Mouse (Mus musculus) thymus, postnatal 4 days (tissue): Measurements from ENCODE around the gene Eif3d.

Source experiments
- DNase-seq: peaks from one replicate; pipeline ENCODE4 v3.0.0; 2021

The Eif3d gene

GRCm38 (mm10) chr15:77949061-77949460, 21.6 kb downstream of the Eif3d start:
- DNase-seq: no peak

DNA sequence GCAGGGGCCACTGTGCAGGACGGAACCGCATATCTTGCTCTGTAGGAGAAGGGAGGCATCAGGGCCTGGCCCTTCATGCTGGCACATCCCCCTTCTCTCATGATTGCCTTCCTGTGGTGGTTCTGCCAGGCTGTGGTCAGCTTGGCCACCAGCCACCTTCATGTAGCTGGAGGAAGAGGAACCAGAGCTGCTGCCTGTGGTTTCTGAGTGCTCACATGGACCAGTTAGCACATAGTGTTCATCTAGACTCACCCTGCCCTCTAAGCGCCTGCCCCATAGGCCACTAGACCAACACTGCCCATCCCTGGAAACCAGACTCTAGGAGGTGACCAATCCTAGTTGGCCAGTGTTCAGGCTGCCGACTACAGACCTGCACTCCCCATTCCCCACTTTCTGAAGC, 24.9 kb downstream of the Eif3d start:
- no peak for DNase-seq

DNA sequence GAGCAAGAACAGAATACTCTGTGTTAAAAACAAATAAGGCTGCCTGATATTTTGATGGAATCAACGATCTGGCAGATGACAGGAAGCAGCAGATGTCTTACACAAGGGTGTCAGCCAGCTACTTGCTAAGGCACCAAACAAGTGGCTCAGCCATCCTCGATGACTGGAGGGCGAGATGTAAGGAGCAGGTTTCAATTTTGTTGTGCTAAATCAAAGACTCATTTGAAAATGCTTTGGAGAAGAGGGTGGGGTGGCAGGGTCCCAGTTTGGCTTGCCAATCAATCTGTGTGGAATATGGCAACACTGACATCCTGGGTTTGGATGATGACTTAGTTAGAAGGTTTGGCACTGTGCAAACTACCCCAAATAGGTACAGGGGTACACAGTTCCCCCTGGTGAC, 29.1 kb downstream of the Eif3d start:
- no peak for DNase-seq

DNA sequence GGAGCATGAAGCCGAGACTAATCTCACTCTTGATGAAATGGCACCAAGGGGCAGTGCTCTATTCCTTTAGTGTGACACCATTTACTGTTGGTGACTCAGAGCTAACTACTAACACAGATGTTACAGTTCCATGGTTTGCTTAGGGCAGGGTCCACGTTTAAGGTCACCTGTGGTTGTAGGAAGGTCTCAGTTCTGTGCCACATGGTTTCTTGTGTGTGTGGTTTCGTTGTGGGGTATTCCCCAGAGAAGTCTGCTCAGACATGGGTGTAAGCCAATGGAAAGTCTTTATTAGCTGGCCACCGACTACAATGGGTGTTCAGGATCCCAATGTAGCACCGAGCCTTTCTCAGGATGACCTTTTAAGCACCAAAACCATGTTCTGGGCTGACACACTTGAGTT, 32.1 kb downstream of the Eif3d start:
- DNase-seq: no peak

DNA sequence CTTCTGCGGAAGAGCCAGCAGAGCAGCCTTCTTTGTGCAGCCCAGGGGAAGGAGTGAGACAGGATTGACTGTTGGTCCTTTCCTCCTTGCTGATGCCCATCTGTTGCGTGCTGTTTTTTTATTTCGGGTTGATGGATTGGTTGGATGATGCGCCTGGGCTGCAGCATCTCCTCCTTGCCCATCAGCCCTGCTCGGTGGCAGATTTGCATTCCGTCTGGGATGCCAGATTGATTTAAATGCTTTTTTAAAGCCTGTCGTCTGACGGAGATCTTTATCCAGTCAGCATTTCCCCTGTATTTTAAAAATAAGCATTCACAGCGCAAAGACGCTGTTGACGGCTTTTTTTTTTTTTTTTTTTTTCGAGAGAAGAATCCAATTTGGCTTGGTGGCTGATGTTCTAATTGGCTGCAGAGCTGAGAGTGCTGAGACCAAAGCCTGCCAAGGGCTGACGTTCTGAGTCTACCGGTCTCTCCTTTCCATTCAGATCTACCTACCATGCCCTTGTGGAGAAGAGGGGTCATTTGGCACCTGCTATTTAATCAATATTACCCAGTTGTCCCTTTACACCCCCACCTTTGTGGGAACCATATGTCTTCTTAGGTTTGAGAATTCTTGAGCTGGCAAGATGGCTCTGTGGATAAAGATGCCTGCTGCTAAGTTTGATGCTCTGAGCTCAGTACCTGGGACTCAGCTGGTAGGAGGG, 34.8 kb downstream of the Eif3d start:
- DNase-seq: no peak

DNA sequence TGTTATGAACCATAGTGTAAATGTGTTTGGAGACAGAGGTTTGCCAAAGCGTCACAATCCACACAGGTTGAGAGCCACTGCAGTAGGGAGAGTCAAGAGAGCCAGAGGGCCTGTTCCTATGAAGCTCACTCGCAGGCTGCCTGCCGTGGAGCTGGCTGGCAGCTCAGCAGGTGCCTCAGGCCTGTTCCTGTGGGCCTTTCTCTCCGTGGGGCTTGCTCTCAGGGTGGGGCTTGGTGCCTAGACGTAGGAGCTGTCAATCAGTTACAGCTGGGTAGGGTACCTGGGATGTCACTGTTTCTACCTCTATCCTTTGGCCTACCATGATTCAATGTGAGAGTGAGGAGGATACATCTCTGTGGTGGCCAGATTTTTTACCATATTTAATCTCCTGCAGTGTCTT, 35.6 kb downstream of the Eif3d start:
- no peak for DNase-seq

DNA sequence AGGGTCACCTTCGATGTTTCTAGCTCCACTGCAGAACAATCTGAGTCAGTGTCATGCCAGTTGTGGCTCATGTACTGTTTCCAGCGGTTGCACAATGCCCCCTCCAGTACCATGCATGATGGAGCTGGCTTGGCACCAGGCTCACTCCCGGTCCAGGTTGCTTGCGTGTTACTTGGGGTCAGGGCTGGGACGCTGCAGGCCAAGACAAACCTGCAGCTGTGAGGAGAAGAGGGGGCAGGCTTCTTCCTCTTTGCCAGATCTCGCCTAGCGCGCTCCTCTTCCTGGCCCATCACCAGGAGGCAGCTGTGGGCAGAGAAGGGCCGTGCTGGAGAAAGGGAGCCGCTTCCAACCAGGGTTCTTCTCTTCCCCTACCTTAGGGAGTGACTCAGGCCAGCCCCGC, 36.3 kb downstream of the Eif3d start:
- peak; percentile 37 for DNase-seq

- peak; percentile 99 for DNase-seq
Measured at GRCm38 (mm10) chr15:77933770-77934169, 36.8 kb downstream of the Eif3d start.

DNA sequence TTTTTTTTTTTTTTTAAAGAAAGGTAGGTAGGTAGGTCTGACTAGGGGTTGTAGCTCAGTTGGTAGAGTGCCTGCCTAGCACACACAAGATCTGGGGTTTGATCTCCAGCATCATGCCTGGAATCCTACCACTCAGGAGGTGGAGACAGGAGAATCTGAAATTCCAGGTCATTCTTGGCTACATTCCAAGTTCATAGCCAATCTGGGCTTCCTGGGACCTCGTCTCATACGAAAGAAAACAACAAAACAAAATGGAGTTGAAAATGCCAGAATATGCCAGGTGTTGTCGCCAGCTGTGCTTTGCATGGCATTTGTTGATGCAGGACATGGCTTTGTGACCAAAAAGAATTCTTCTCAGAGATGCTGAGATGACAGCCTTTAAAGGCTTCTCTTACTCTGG, 37.4 kb downstream of the Eif3d start:
- no peak for DNase-seq

GRCm38 (mm10) chr15:77931689-77932016, 39.0 kb downstream of the Eif3d start:
- no peak for DNase-seq

- DNase-seq: no peak
Measured at GRCm38 (mm10) chr15:77930986-77931688, 39.5 kb downstream of the Eif3d start.

GRCm38 (mm10) chr15:77929804-77930203, 40.8 kb downstream of the Eif3d start:
- DNase-seq: no peak

GRCm38 (mm10) chr15:77928673-77929331, 41.8 kb downstream of the Eif3d start, which contains the start of gene Txn2:
TSS of gene Txn2 (minus strand) at chr15:77929006.
- DNase-seq: peak; percentile 89

DNA sequence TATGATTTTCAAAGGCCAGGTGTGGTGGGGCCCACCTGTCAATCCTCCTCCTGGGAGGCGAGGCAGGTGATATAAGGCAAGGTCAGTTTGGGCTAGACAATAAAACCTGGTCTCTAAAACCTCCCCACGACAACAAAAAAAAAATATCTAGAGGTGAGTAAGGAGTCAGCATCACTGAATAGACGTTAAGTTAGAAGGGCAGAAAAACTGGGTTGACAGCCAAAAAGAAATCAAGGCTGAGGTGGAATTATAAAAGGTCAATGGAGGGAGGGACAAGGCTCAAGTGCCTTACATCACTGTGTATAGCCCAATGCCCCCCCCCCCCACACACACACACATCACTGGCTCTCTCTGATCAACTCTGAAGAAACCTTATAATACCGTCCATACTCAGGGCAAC, 42.5 kb downstream of the Eif3d start:
- no peak for DNase-seq

- DNase-seq: no peak
Measured at GRCm38 (mm10) chr15:77926921-77927320, 43.7 kb downstream of the Eif3d start.

GRCm38 (mm10) chr15:77925195-77925594, 45.4 kb downstream of the Eif3d start:
- DNase-seq: no peak

- DNase-seq: no peak
Measured at GRCm38 (mm10) chr15:77923267-77924035, 47.2 kb downstream of the Eif3d start.

GRCm38 (mm10) chr15:77922710-77923109, 47.9 kb downstream of the Eif3d start:
- DNase-seq: no peak

- DNase-seq: no peak
Measured at GRCm38 (mm10) chr15:77921636-77922035, 49.0 kb downstream of the Eif3d start.

DNA sequence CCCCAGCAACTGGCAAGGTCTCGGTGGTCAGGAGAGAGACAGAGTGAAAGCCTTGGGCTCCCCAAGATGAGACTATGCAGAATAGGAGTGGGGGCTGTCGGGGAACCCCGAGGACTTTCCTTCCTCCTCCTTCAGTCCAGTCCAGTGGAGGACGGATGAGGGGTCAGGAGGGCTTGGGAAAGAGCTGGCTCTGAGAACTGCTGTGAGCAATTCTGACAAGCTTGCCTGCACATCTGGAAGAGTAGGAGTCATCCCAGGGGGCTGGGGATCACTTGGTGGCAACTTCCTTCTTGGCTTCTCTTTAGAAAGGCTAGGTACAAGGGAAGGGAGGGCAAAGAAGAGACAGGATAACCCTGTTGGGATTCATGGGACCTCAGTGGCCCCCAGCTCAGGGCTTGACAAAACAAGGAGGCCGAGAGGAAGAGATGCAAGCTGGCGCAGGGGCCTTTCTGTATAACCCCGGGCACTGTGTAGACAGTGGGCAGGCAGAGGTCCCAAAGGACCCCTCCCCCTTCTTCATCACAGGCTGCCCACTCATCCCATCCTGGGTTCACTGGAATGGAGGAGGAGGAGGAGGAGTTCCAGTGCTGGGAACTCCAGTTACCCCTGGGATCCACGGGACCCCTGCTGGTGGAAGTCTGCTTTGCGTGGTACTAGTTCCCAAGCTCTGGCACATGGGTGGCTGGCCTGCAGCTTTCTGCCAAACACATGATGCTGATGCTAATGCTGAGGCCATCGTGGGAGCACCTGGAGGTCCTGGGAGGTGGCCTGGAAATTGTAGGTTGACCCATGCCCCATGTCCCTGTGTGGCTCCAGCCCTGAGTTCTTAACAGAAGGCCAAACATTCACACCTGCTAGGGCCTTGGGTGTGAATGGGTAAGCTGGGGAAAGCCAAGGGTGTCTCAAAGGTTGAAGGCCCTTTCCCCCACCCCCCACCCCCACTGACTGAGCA, 49.8 kb downstream of the Eif3d start:
- peak; percentile 74 for DNase-seq

DNA sequence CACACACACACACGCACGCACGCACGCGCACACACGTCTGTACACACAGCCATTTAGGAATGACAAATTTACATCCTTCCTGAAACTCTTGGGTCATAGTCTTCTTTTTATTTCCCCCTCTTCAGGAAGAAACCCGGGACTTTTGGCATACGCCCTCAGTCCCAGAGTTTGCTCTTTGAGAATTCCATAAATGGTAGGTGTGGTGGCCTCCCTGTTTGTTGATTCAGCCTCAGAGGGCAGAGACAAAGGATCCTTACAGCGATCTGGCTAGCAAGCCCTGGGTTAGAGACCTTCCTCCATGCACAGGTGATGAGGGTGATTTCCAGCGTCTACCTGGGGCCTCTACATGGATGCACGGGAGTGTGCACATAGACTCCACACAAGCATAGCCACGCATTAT, 51.2 kb downstream of the Eif3d start:
- no peak for DNase-seq

GRCm38 (mm10) chr15:77916851-77917544, 53.6 kb downstream of the Eif3d start:
- peak; percentile 91 for DNase-seq
